Mouse (Mus musculus) heart, postnatal 25 days (tissue): ENCODE data around the gene Zfp704. TPM values are rescaled to one million over a fixed set of nuclear protein-coding genes. Genes with fewer than 3 reads are reported as not detected.

ENCODE experiments used
- DNase-seq: peaks from one replicate; pipeline ENCODE4 v3.0.0; 2022; ENCODE audit warnings: low spot score
- intact Hi-C: fragments of 180-260 bp; cut with DNase I; formaldehyde crosslinking; loops from one replicate; pipeline ENCODE4 v1.15.1; 2025
- total RNA-seq, 2 experiments: library from RNA; stranded (reverse); gene quantifications; 2 replicates each; pipeline ENCODE4 v1.2.3; 2021

The Zfp704 gene
- total RNA-seq, 2 experiments from 2014 or later = 12.0 to 14.0 TPM

DNA sequence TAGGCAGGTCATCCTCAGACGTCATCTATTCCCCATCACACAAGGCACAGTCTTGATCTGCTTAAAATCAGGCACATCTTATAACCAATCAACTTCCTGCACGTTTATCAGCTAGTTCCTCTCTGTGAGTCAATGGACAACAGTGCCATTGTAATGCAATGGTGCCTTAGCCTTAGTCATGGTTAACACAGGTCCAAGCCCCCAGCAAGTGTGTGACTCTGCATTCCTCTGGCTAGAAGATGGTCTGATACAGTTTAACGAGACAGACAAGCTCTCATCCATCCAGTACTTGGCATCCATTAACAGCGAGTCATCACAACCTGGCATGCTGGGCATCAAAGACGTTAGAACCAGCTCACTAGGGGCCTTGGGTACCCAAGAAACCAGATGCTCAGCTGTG lies 85.5 kb downstream of the Zfp704 start:
- intact Hi-C loops = loop anchor here (5.0 kb wide), 2 partner anchors 48 to 88 kb away; partner anchors contain the start of gene Zfp704
- no peak for DNase-seq

DNA sequence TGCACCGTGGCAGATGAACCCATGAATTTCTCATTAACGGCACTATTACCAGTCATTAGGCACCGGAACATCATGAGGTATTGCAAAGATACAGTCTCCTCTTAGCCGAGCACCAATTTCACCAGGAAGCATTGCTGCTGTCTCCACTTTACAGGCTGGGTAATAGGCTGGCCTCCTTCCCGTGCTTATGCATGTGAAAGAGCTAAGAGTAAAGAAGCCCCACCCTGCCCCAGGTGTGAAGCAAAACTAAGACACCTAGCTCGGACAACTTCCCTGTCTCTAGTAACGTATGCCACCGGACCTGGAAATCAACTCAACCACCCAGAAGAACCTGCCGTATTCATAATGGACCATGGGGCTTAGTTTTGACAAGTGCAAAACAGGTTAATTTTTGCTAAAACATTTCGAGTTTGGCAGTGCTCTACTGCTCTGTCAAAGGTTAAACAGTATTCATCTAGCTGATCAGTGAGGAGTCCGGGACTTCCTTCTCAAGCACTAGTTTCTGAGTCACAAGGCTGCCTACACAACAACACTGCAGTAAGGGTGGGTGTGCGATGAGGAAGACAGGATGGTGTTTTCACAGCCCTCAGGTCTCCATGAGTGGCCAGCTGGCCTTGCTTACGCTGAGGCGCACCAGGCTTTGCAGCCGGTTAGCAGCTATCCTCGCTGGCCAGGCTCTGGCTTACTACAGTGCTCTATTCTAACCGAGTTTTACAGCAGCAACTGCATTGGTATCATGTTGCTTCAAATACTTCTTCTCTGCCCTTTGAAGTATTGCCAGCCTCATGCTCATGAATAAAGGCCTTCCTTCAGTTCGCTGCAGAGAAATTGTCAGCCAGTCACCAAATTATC lies 86.6 kb downstream of the Zfp704 start:
- intact Hi-C loops = loop anchor here (5.0 kb wide), 2 partner anchors 49 to 89 kb away; partner anchors contain the start of gene Zfp704
- DNase-seq = no peak

DNA sequence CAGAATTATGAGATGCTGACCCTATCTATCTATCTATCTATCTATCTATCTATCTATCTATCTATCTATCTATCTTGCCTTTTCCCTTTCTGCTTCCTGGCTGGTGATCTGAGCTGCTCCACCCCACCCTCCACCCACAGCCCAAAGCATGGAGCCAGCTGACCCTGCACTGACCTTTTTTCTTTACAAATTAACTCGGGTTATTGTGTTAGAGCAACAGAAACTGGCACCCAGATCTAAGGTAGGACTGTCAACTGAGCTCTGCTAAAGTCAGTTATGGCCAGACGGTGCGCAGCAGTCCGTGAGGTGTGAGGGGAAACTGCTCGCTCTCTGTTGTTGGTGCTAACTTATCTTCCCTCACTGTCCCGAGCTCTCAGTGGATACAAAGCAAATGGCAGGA lies 87.9 kb downstream of the Zfp704 start:
- intact Hi-C loops = loop anchor here (5.0 kb wide), 2 partner anchors 50 to 90 kb away; partner anchors contain the start of gene Zfp704

DNA sequence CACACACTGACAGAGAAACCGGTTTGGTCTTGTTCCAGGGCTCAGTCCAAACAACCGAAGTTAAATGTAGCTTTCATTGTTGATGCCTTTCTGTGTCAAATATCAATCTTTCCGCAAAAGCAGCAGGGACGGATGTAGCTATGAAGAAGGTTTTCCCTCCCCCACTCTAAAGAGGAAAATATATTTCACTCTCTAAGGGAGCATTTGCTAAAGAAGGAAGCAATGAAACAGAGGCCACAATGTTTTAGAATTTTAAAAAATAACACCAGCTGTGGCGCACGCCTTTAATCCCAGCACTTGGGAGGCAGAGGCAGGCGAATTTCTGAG lies 89.2 kb downstream of the Zfp704 start:
- DNase-seq = no peak
- intact Hi-C loops = loop anchor here (5.0 kb wide), 2 partner anchors 52 to 92 kb away; partner anchors contain the start of gene Zfp704

More for the DNA sequence above, 87.9 kb downstream of the Zfp704 start:
- no peak for DNase-seq

DNA sequence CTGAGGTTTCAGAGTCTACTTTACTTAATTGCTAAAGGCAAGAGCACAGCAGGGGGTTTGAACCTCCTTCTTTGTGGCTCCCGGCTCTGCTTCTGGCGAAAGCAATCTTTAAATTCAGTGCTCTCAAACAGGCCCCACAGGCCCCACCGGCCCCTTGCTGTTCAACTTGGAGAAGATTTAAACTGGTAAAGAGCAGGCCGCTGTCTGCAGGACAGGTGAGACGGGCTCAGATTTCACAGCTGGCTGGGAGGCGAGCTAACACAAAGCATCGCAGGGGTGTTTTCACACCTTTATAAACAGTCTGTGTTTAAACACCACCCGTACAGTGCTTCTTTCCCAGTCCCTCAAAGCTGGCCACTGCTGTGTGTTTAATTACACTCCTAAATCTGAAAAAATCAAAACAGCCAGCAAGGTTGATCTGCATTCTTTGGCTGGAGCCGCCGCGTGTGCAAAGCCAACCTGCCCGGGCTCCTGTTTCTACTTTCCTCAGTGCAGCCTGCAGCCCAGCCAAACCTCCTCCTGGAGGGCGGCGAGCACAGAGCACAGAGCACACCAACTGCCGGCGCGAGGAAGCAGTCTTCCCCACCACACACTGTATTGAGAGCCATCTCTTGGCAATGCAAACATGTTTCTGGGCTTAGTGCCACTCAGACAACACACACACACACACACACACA lies 89.7 kb downstream of the Zfp704 start:
- DNase-seq = peak; percentile 51
- intact Hi-C loops = loop anchor here (5.0 kb wide), 2 partner anchors 52 to 92 kb away; partner anchors contain the start of gene Zfp704

DNA sequence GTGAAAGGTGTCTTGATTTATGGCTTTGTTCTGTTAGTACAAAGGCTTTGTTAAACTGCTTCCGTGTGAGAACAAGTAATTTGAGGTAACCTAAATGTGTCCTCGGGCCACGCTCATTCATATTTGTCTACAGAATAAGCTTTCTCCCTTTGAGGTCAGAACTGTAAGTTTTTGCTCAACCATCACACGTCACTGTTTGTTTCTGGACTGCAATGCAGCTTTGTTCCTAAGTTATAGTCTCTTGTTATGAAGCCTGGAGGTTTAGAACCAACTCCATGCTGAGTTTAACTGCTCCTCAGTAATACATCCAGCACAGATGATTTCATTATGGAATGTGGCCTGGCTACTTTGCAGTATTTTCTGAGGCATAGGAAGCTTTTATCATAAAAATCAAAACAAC lies 90.4 kb downstream of the Zfp704 start:
- no peak for DNase-seq
- intact Hi-C loops = no loop called here

DNA sequence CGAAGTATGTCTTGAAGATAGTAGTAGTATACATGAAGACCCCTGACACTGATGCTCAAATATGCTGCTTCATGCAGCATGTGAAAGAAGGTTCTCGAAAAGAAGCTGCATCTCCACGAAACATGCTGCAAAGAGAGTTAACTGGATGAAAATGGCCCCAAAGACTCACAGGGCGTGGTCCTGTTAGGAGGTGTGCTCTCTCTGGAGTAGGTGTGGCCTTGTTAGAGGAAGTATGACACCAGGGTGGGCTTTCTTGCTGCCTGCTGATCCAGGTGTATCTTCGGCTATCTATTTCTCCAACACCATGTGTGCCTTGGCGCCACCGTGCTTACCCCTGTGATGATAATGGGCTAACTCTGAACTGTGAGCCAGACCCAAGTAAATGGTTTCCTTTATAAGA lies 90.9 kb downstream of the Zfp704 start:
- intact Hi-C loops = no loop called here
- no peak for DNase-seq

DNA sequence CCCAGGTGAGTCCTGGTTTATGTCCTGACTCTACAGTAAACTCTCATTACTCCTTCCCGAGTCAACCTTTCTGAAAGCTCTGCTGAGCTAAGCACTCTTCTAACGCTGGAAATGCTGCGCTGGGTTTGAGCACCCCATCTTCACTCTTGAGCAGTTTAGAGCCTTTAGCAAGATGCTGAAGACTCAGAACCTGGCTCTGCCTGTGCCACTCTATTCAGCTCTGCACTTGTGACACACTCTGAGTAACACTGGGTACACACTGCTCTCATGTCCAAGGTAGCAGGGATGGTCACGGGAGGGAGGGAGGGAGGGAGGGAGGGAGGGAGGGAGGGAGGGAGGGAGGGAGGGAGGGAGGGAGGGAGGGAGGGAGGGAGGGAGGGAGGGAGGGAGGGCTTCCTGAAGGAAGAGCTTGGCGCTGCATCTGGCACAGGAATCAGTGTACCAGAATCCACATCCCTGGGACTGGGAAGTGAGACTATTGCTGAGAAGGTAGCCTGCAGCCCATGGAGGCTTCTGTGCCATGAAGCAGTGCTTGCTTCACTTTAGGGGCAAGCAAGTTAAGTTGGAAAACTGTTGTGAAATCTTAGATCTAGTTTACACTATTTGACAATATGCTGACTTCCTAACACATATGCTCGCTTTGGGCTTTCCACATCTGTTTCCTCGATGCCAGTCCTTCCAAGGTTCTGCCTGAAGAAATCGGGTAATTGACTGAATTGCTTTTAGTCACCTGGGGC lies 93.6 kb downstream of the Zfp704 start:
- no peak for DNase-seq
- intact Hi-C loops = no loop called here

DNA sequence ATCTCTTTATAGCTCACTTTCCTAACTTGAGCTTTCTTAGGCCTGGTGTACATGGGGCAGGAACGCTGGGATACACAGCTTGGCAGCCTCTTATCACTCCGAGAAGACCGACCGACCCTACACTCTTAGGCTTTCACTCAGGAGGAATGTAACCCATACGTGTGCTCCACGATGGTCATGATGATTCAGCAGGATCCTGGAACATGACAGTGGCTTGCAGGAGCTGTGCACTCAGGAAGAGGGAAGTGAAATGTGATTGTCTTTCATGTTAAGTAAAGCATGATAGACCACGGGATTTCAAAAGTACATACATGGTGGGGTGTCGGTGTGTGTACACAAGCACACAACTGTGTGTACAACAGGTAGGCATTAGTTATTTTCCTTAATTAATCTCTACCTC lies 94.4 kb downstream of the Zfp704 start:
- no peak for DNase-seq
- intact Hi-C loops = no loop called here

DNA sequence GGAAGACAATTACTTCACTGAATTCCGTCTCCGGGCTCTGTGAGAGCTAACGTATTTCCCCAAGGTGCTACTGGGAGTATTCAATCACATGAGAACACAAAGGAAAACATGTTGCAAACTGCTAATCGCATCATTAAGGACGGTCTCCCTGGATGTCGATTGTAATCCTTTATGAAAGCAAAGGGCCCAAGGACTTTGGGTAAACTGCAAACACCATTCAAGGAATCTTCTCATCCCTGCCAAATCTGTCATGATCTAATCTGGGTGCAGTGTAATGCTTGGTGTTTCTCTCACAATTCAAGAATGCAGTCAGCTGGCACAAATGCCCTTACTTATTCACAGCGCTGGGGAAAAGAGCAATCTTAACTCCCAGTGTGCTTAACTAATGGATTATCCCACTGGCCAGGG lies 96.2 kb downstream of the Zfp704 start:
- DNase-seq = no peak
- intact Hi-C loops = no loop called here

DNA sequence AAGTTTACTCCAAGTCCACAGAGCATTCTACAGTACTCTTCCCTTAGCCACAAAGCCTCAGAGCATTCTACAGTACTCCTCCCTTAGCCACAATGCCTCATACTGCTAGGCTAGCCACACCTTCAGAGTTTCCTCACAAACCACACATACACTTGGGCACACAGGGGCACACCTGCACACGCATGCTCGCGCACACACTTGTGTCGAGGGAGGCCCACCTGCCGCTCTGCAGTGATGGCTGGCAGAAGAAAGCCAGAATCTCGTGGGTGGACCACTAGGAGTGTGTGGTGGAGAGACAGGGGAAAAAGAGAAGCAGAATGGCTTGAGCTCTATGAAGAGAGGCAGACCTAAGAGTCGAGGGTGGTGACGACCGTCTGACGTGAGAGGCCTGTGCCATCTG lies 97.7 kb downstream of the Zfp704 start:
- DNase-seq = no peak
- intact Hi-C loops = no loop called here

DNA sequence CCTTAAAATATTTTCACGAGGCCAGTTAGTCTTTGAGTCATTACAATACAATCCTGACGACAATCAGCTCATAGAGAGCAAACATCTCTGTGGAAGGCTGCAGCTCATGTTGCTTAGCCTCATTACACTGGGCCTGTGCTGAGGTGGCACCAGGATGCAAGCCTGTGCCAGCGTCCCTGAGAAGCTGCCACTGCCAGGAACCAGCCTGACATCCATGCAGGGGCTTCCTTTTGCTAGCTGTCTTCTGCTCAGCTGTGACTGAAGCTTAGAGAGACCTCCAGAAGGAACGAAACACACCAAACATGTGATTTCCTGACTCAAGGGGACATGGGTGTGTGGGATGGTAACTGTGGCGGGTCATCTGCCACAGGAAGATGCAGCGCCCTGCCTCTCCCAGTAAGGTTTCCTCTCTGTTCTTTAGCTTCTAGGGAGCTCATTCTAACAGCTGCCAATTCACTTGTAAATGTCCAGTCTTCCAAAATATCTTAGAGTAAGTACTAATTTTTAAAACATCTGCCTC lies 104.1 kb downstream of the Zfp704 start:
- intact Hi-C loops = no loop called here
- no peak for DNase-seq

DNA sequence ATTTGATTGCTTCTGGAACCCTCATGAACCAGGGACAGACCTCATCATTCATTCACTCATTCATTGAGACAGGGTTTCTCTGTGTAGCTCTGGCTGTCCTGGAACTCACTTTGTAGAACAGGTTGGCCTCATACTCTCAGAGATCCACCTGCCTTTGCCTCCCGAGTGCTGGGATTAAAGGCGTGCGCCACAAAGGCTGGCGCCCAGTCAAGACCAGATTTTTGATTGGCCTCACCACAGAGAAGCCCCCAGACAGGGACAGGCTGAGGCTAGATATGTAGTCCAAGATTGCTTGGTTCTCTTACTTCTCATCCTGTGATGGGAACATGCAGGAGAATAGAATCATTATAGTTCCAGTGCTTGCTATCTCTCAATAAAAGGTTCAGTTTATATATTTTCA lies 105.5 kb downstream of the Zfp704 start:
- DNase-seq = no peak
- intact Hi-C loops = no loop called here

DNA sequence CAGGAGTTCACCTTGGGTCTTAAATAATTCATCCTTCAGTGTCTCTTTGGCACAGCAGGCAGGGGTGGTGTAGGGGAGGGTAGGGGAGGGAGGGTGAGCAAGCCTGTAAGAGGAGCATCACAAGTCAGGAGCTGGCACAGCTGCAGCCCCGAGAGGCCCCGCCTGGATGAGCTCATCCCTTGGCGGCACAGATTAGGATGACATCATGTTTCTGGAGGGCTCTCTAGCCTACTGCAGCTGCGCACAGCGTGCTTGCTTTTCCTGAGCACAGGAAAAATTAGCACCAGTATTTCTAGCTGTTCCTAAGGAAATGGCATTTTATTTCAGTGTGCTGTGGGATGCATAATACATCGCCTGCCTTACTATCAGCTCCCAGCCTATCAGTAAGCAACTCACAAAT lies 109.2 kb downstream of the Zfp704 start:
- peak; percentile 88 for DNase-seq
- intact Hi-C loops = no loop called here

DNA sequence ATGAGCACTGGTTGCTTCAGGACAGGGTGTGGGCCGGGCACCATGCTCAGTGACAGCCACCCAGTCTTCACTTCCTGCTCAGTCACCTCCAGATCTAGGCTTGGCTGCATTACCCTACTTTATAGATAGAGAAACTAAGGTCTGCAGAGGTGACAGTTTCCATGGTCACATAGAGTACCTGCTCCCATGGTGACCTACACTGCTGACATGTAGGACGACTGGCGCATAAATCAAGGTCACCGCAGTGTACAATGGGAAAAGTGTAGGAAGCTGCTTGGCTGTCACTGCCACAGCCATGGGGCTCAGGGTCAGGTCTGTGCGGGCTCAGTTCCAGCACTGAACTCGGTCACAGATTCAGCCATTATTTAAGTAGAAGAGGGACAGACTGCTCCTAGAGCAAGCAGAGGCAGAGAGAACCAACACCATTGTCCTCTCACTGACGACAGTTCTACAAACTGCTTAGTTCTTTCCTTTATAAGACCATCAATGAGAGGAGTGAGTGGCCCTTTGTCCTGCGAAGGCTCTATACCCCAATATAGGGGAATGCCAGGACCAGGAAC lies 109.8 kb downstream of the Zfp704 start:
- no peak for DNase-seq
- intact Hi-C loops = no loop called here

DNA sequence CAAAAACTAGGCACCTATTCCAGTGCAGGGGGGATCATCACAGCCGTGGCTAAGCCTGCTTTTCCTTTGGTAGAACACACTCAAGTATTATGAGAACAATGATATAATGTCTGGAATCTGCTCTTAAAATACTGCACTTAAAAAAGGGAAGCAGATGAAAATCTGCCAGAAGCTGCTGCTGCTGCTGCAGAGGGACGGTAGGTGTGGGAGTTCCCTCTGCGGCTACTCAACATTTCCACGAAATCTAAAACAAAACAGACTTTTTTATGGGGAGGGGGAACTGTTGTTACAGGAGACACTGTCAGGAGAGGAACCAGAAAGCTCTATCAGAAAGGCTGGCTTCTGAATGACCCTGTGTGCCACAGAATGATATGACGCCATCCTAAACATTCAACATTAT lies 110.4 kb downstream of the Zfp704 start:
- DNase-seq = no peak
- intact Hi-C loops = no loop called here

DNA sequence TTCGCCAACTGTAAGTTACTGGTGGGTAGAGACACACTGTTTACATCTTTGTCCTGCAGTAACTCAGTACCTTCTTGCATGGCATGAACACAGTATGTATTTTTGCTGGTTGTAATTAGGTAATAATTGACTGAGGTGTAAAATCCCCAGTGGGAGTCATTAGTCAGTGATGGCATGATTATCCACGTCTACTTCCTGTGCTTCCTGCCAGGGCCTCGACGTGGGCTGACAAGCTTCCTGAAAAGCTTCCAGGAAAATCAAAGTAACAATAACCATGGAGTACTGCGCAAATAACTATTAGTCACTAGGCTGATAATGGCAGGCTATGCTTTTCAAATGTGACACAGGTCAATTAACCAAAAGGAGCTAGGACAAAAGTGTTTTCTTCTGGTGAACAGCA lies 112.6 kb downstream of the Zfp704 start:
- no peak for DNase-seq
- intact Hi-C loops = no loop called here

DNA sequence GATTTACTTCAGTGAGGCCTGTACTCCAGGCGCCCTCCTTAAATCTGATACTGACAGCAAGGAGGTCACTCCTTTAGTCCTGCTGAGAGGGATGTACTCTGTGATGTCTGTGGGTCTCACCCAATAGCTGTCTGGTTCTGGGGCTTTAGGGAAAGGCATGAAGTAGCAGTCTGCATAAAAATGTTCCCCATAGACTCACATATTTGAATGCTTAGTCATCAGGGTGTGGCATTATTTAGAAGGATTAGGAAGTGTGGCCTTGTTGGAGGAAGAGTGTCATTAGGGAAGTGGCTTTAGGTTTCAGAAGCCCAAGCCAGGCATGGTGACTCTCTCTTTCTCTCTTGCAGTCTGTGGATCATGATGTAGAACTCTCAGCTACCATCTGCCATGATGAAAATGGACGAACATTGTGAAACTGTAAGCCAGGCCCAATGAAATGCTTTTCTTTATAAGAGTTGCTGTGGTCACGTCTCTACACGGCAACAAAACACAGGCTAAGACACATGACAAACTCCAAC lies 118.1 kb downstream of the Zfp704 start:
- intact Hi-C loops = no loop called here
- DNase-seq = no peak

DNA sequence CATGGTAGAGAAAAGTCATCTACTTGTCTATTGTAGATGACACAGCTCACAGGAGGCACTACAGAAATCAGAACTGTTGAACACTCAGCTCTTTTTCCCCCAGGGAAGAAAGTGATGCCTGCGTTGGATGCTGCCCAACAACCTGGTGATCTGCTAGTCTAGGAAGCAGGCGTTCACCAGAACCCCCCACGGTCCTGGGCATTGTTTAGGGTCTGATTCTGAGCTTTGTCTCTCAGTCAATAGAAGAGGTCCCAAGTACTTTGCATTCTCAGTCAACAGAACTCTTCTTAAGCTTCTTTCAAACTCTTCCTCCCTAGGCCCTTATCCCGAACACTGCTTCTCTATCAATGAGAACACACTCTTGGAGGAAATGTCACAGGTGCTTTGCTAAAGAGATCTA lies 122.2 kb downstream of the Zfp704 start:
- no peak for DNase-seq
- intact Hi-C loops = no loop called here

DNA sequence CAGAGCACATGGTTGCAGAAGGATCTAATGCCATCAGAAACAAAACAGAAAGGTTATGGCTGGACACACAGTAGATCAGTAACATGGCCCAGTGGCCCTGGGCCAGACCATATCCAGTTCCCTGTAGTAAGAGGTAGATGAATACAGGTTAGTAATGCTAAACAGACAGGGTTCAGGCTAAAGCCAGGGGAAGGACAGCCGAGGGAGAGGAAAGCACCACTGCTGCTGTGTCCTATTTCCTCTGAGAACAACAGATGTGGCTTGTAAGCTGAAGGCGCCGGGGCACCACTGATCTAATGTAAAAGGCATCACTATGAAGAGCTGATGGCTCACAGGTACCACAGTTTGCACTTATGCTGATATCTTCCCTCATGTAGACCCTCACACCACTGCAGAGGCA lies 124.4 kb downstream of the Zfp704 start:
- intact Hi-C loops = no loop called here

More for the DNA sequence above, 124.4 kb downstream of the Zfp704 start:
- no peak for DNase-seq
